Mouse (Mus musculus): Measurements from ENCODE around the gene Neurod2.

Gene Neurod2

DNA sequence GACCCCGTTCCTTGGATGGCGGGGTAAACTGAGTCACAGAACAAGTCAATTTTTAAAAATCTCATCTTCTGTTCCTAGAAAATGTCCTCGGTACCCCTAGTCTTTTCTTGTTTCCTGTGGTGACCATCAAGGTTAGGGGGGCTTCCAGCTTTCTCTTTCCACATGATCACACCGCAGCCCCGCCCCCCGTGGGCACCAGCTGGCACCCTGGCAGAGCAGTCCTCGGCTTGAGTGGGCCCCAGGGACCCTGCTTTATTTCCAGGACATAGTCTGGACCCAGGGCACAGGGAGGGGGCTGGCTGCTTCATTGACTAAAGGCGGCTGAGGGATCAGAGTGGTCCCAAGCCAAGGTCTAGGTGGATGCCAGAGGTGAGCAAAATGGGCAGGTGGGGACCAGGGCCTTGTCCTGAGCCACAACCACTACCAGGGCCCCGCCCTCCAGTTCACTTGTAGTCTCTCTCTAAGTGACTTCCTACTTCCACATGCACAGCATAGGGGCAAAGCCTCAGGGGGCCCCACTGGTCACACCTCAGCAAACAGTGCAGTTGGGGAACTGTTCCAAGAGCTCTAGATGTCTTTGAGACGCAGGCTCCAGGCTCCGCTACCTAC, 10.3 kb upstream of the Neurod2 start:
- Histone ChIP-seq H3K36me3 (ENCODE audit: insufficient read depth, low read length) (no peaks in the 10 kb centered on the region), H3K4me3 (replicated peaks; ENCODE audit: low read length) (peak overlapping the region; percentile 80; the same call in 1 of the 2 replicates), H3K27me3 (ENCODE audit: insufficient read depth, low read length) (peaks cover 90% of the 10 kb centered on the region), H3K4me1 (replicated peaks; ENCODE audit: low read depth, low read length) (peaks cover 46% of the 10 kb centered on the region), H3K9me3 (ENCODE audit: low read length) (no peaks in the 10 kb centered on the region)
- TF ChIP-seq NANOG (IDR thresholded peaks at IDR 0.05; ENCODE audit: borderline replicate concordance, low read length) (no peak), POU5F1 (IDR thresholded peaks at IDR 0.05; ENCODE audit: borderline replicate concordance, low read length) (no peak)

- Histone ChIP-seq H3K4me3 (replicated peaks; ENCODE audit: low read length) (peak overlapping the region; percentile 80), H3K4me1 (replicated peaks; ENCODE audit: low read depth, low read length) (peaks cover 53% of the 10 kb centered on the region), H3K36me3 (ENCODE audit: insufficient read depth, low read length) (no peaks in the 10 kb centered on the region), H3K9me3 (ENCODE audit: low read length) (no peaks in the 10 kb centered on the region), H3K27me3 (ENCODE audit: insufficient read depth, low read length) (peaks cover 94% of the 10 kb centered on the region)
- TF ChIP-seq NANOG (IDR thresholded peaks at IDR 0.05; ENCODE audit: borderline replicate concordance, low read length) (no peak), POU5F1 (IDR thresholded peaks at IDR 0.05; ENCODE audit: borderline replicate concordance, low read length) (no peak), CTCF (conservative IDR thresholded peaks at IDR 0.05; ENCODE audit: low read length) (no peak)
Observed at GRCm38 (mm10) chr11:98339071-98339501, 9.6 kb upstream of the Neurod2 start.

GRCm38 (mm10) chr11:98338507-98338961, 9.1 kb upstream of the Neurod2 start:
- Histone ChIP-seq H3K4me3 (replicated peaks; ENCODE audit: low read length) (peak overlapping the region; percentile 80), H3K4me1 (replicated peaks; ENCODE audit: low read depth, low read length) (peaks cover 58% of the 10 kb centered on the region)

DNA sequence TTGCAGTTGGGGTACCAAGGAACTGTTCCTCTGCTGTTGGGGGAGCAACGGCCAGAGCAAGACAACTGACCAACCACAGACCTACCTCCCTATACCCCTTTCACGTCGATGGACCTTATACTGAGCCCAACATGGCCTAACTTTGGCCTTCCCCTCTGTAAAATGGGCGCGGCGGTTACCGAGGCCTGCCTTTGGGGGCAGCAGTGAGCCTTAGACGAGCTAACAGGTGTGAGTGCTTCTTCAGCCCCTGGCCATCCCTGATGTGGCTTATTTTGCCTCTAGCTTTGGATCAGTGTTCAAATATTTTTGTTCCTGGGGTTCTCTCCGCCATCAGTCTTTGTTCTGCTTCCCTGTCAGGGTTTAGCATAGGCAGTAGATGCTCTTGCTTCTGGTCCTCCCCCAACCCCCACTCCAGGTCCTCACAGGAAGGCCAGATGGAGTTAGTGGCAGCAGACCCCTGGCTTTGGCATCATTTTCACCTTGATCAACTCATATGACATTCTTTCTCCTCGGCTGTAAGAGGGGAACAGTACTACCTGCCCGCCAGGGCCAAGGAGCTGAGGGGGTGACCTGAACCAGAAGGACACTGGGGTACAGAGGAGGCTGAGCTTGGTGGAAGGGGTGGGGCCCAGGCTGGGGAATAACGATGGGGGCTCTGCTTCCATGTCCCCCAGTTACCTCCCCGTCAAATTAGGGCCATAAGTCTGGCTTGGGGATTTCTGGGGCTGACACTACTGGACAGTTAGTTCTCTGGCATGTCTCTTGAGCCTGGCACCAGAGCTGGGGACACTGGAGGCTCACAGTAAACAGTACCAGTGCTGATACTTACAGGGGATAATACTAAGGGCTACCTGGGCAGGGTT, 7.0 kb upstream of the Neurod2 start:
- TF ChIP-seq CTCF (conservative IDR thresholded peaks at IDR 0.05; ENCODE audit: low read length) (peak; percentile 81), POU5F1 (IDR thresholded peaks at IDR 0.05; ENCODE audit: borderline replicate concordance, low read length) (no peak)
- Histone ChIP-seq H3K36me3 (ENCODE audit: insufficient read depth, low read length) (no peaks in the 10 kb centered on the region), H3K27me3 (ENCODE audit: insufficient read depth, low read length) (peaks cover 97% of the 10 kb centered on the region), H3K9me3 (ENCODE audit: low read length) (no peaks in the 10 kb centered on the region), H3K4me1 (replicated peaks; ENCODE audit: low read depth, low read length) (peaks cover 53% of the 10 kb centered on the region), H3K4me3 (replicated peaks; ENCODE audit: low read length) (no peak overlapping the region)

More at GRCm38 (mm10) chr11:98338507-98338961, 9.1 kb upstream of the Neurod2 start:
- peaks cover 94% of the 10 kb centered on the region for H3K27me3 ChIP-seq (ENCODE audit: insufficient read depth, low read length)
- TF ChIP-seq POU5F1 (IDR thresholded peaks at IDR 0.05; ENCODE audit: borderline replicate concordance, low read length) = no peak
- TF ChIP-seq CTCF (conservative IDR thresholded peaks at IDR 0.05; ENCODE audit: low read length) = no peak
- no peak for TF ChIP-seq NANOG (IDR thresholded peaks at IDR 0.05; ENCODE audit: borderline replicate concordance, low read length)
- no peaks in the 10 kb centered on the region for H3K9me3 ChIP-seq (ENCODE audit: low read length)
- H3K36me3 ChIP-seq (ENCODE audit: insufficient read depth, low read length) = no peaks in the 10 kb centered on the region

GRCm38 (mm10) chr11:98335250-98335649, 5.8 kb upstream of the Neurod2 start:
- Histone ChIP-seq H3K4me3 (replicated peaks; ENCODE audit: low read length) (no peak overlapping the region), H3K36me3 (ENCODE audit: insufficient read depth, low read length) (no peaks in the 10 kb centered on the region), H3K9me3 (ENCODE audit: low read length) (no peaks in the 10 kb centered on the region), H3K4me1 (replicated peaks; ENCODE audit: low read depth, low read length) (peaks cover 59% of the 10 kb centered on the region), H3K27me3 (ENCODE audit: insufficient read depth, low read length) (peaks cover 98% of the 10 kb centered on the region)
- TF ChIP-seq CTCF (conservative IDR thresholded peaks at IDR 0.05; ENCODE audit: low read length) = no peak
- no peak for TF ChIP-seq NANOG (IDR thresholded peaks at IDR 0.05; ENCODE audit: borderline replicate concordance, low read length)
- no peak for TF ChIP-seq POU5F1 (IDR thresholded peaks at IDR 0.05; ENCODE audit: borderline replicate concordance, low read length)

DNA sequence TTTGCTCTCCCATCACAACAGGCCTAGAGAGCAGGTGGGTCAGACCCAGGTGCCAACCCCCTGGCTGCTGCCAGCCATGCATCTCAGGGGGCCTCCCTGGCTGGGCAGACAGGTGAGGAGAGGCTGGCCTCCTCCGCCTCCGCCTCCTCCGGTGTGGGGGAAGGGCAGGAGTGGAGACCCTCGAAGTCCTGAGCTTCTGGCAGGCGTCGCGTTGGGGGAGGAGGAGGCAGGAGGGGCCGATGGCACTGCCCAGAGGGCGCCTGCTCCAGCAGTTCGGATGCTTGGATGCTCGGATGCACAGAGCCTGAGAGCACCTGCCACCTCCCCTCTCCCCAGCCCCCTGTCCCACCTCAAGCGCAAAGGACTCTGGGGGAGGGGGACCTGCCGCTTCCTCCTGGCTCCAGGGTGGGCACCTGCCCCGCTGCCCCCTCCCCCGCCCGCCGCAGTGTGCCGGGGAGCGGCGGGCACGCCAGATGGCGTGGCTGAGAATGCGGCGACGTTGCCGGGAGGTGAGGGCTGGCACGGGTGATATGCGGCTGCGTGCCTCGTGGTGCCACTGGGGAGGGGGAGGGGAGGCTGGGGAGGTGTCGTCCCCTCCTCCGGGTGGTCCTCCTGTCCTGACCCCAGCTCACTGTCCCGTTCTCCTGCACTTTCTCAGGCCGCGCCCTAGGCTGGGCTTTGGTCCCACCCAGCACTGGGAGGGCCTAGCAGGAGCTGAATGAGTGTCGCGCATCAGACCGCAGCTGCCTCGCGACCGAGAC, 4.7 kb upstream of the Neurod2 start:
- H3K9me3 ChIP-seq (ENCODE audit: low read length) = no peaks in the 10 kb centered on the region
- TF ChIP-seq NANOG (IDR thresholded peaks at IDR 0.05; ENCODE audit: borderline replicate concordance, low read length) (no peak), CTCF (conservative IDR thresholded peaks at IDR 0.05; ENCODE audit: low read length) (no peak), POU5F1 (IDR thresholded peaks at IDR 0.05; ENCODE audit: borderline replicate concordance, low read length) (no peak)
- no peaks in the 10 kb centered on the region for H3K36me3 ChIP-seq (ENCODE audit: insufficient read depth, low read length)
- H3K4me1 ChIP-seq (replicated peaks; ENCODE audit: low read depth, low read length) = peaks cover 54% of the 10 kb centered on the region
- H3K4me3 ChIP-seq (replicated peaks; ENCODE audit: low read length) = peak overlapping the region; percentile 72
- peaks cover 98% of the 10 kb centered on the region for H3K27me3 ChIP-seq (ENCODE audit: insufficient read depth, low read length)

- H3K4me3 ChIP-seq (replicated peaks; ENCODE audit: low read length) = no peak overlapping the region
Observed at GRCm38 (mm10) chr11:98333263-98333696, 3.8 kb upstream of the Neurod2 start.

GRCm38 (mm10) chr11:98332841-98333240, 3.4 kb upstream of the Neurod2 start:
- H3K36me3 ChIP-seq (ENCODE audit: insufficient read depth, low read length) = no peaks in the 10 kb centered on the region
- no peaks in the 10 kb centered on the region for H3K9me3 ChIP-seq (ENCODE audit: low read length)
- H3K4me1 ChIP-seq (replicated peaks; ENCODE audit: low read depth, low read length) = peaks cover 52% of the 10 kb centered on the region
- H3K27me3 ChIP-seq (ENCODE audit: insufficient read depth, low read length) = peaks cover 100% of the 10 kb centered on the region
- TF ChIP-seq NANOG (IDR thresholded peaks at IDR 0.05; ENCODE audit: borderline replicate concordance, low read length) (no peak), CTCF (conservative IDR thresholded peaks at IDR 0.05; ENCODE audit: low read length) (no peak), POU5F1 (IDR thresholded peaks at IDR 0.05; ENCODE audit: borderline replicate concordance, low read length) (no peak)
- no peak overlapping the region for H3K4me3 ChIP-seq (replicated peaks; ENCODE audit: low read length)

More at GRCm38 (mm10) chr11:98333263-98333696, 3.8 kb upstream of the Neurod2 start:
- H3K9me3 ChIP-seq (ENCODE audit: low read length) = no peaks in the 10 kb centered on the region
- no peak for TF ChIP-seq NANOG (IDR thresholded peaks at IDR 0.05; ENCODE audit: borderline replicate concordance, low read length)
- no peak for TF ChIP-seq CTCF (conservative IDR thresholded peaks at IDR 0.05; ENCODE audit: low read length)
- no peak for TF ChIP-seq POU5F1 (IDR thresholded peaks at IDR 0.05; ENCODE audit: borderline replicate concordance, low read length)
- H3K27me3 ChIP-seq (ENCODE audit: insufficient read depth, low read length) = peaks cover 100% of the 10 kb centered on the region
- H3K36me3 ChIP-seq (ENCODE audit: insufficient read depth, low read length) = no peaks in the 10 kb centered on the region
- peaks cover 55% of the 10 kb centered on the region for H3K4me1 ChIP-seq (replicated peaks; ENCODE audit: low read depth, low read length)
